Mouse (Mus musculus): Measurements from ENCODE around the gene Kcnmb4. TPM values are rescaled to one million over a fixed set of nuclear protein-coding genes. Genes with fewer than 3 reads are reported as not detected.
A peak's percentile ranks its signal among the peaks of the same experiment; 100 is the strongest.

The Kcnmb4 gene
- polyA plus RNA-seq, 1 experiment from 2014 or later, result 4.6 TPM

- peaks cover 5% of the 10 kb centered on the region; the same call in 1 of the 2 replicates for H3K27me3 ChIP-seq
- peaks cover 22% of the 10 kb centered on the region for H3K4me1 ChIP-seq
- 92% methylated on average over 3 of the region's 3 CpGs for WGBS
Observed at GRCm38 (mm10) chr10:116476559-116476958, 2.9 kb upstream of the Kcnmb4 start.

GRCm38 (mm10) chr10:116475725-116476124 lies 2.0 kb upstream of the Kcnmb4 start:
- peaks cover 22% of the 10 kb centered on the region for H3K4me1 ChIP-seq
- no peak overlapping the region for H3K4me2 ChIP-seq
- peaks cover 5% of the 10 kb centered on the region; the same call in 1 of the 2 replicates for H3K27me3 ChIP-seq
- no peak for ATAC-seq (replicated peaks; ENCODE audit: low FRiP score)
- H3K27ac ChIP-seq, result no peak overlapping the region
- no peak overlapping the region for H3K4me3 ChIP-seq (replicated peaks)
- H3K36me3 ChIP-seq, result 0 out of 2 replicates have a peak, but pooled peaks cover 2% of the 10 kb centered on the region
- WGBS, result 51% methylated on average over 6 of the region's 6 CpGs
- H3K9ac ChIP-seq, result no peak overlapping the region
- H3K9me3 ChIP-seq (replicated peaks), result 0 out of 2 replicates have a peak, but pooled peaks cover 2% of the 10 kb centered on the region

More at GRCm38 (mm10) chr10:116476559-116476958, 2.9 kb upstream of the Kcnmb4 start:
- no peak overlapping the region for H3K9ac ChIP-seq
- no peak overlapping the region for H3K27ac ChIP-seq
- H3K4me2 ChIP-seq, result no peak overlapping the region
- H3K36me3 ChIP-seq, result 0 out of 2 replicates have a peak, but pooled peaks cover 4% of the 10 kb centered on the region
- no peak overlapping the region for H3K4me3 ChIP-seq (replicated peaks)
- ATAC-seq (replicated peaks; ENCODE audit: low FRiP score), result no peak
- H3K9me3 ChIP-seq (replicated peaks), result 0 out of 2 replicates have a peak, but pooled peaks cover 2% of the 10 kb centered on the region

- Histone ChIP-seq H3K36me3 (no peaks in the 10 kb centered on the region), H3K27me3 (peaks cover 5% of the 10 kb centered on the region; the same call in 1 of the 2 replicates), H3K4me1 (peaks cover 22% of the 10 kb centered on the region), H3K9ac (peak overlapping the region; percentile 65), H3K9me3 (replicated peaks) (0 out of 2 replicates have a peak, but pooled peaks cover 2% of the 10 kb centered on the region), H3K4me2 (peak overlapping the region; percentile 94), H3K27ac (0 out of 2 replicates have a peak overlapping the region, but pooled peaks have one; percentile 48), H3K4me3 (replicated peaks) (peak overlapping the region; percentile 62)
- ATAC-seq (replicated peaks; ENCODE audit: low FRiP score), result peak; percentile 76
- under 1% methylated on average over 48 of the region's 78 CpGs for WGBS
Observed at GRCm38 (mm10) chr10:116473071-116473758, 463 bp downstream of the Kcnmb4 start.

- 4% methylated on average over 5 of the region's 5 CpGs for WGBS
- Histone ChIP-seq H3K36me3 (no peaks in the 10 kb centered on the region), H3K4me3 (replicated peaks) (peak overlapping the region; percentile 62), H3K4me2 (peak overlapping the region; percentile 94), H3K4me1 (peaks cover 22% of the 10 kb centered on the region), H3K9me3 (replicated peaks) (0 out of 2 replicates have a peak, but pooled peaks cover 2% of the 10 kb centered on the region), H3K27me3 (peaks cover 5% of the 10 kb centered on the region; the same call in 1 of the 2 replicates), H3K27ac (no peak overlapping the region), H3K9ac (peak overlapping the region; percentile 65)
- 0 out of 2 replicates have a peak, but pooled peaks have one; percentile 2 for ATAC-seq (replicated peaks; ENCODE audit: low FRiP score)
Observed at GRCm38 (mm10) chr10:116472579-116472978, 1.1 kb downstream of the Kcnmb4 start.

- Histone ChIP-seq H3K9ac (no peak overlapping the region), H3K27me3 (peaks cover 5% of the 10 kb centered on the region; the same call in 1 of the 2 replicates), H3K9me3 (replicated peaks) (no peaks in the 10 kb centered on the region), H3K4me1 (peaks cover 22% of the 10 kb centered on the region), H3K4me2 (no peak overlapping the region), H3K4me3 (replicated peaks) (no peak overlapping the region), H3K27ac (no peak overlapping the region), H3K36me3 (no peaks in the 10 kb centered on the region)
- 91% methylated on average over 11 of the region's 11 CpGs for WGBS
- ATAC-seq (replicated peaks; ENCODE audit: low FRiP score), result no peak
Observed at GRCm38 (mm10) chr10:116470306-116470925, 3.3 kb downstream of the Kcnmb4 start.

GRCm38 (mm10) chr10:116468094-116468493 lies 5.6 kb downstream of the Kcnmb4 start:
- 79% methylated on average over 5 of the region's 5 CpGs for WGBS
- Histone ChIP-seq H3K4me1 (peaks cover 9% of the 10 kb centered on the region), H3K27ac (no peak overlapping the region), H3K4me3 (replicated peaks) (no peak overlapping the region), H3K4me2 (no peak overlapping the region), H3K36me3 (no peaks in the 10 kb centered on the region), H3K9me3 (replicated peaks) (0 out of 2 replicates have a peak, but pooled peaks cover 4% of the 10 kb centered on the region), H3K9ac (no peak overlapping the region), H3K27me3 (0 out of 2 replicates have a peak, but pooled peaks cover 5% of the 10 kb centered on the region)
- no peak for ATAC-seq (replicated peaks; ENCODE audit: low FRiP score)

GRCm38 (mm10) chr10:116463753-116464345 lies 9.8 kb downstream of the Kcnmb4 start:
- Histone ChIP-seq H3K4me2 (no peak overlapping the region), H3K36me3 (peaks cover 5% of the 10 kb centered on the region; the same call in 1 of the 2 replicates), H3K27me3 (no peaks in the 10 kb centered on the region), H3K4me3 (replicated peaks) (no peak overlapping the region), H3K9me3 (replicated peaks) (0 out of 2 replicates have a peak, but pooled peaks cover 4% of the 10 kb centered on the region), H3K9ac (no peak overlapping the region), H3K27ac (no peak overlapping the region), H3K4me1 (no peaks in the 10 kb centered on the region)
- ATAC-seq (replicated peaks; ENCODE audit: low FRiP score), result no peak
- WGBS, result 93% methylated on average over 12 of the region's 12 CpGs

- H3K9me3 ChIP-seq (replicated peaks), result 0 out of 2 replicates have a peak, but pooled peaks cover 4% of the 10 kb centered on the region
- H3K27me3 ChIP-seq, result no peaks in the 10 kb centered on the region
- 0 out of 2 replicates have a peak, but pooled peaks have one; percentile 4 for ATAC-seq (replicated peaks; ENCODE audit: low FRiP score)
- H3K27ac ChIP-seq, result peak overlapping the region; percentile 56; the same call in 1 of the 2 replicates
- H3K4me3 ChIP-seq (replicated peaks), result no peak overlapping the region
- whole genome bisulfite sequencing, result 55% methylated on average over 9 of the region's 9 CpGs
- no peak overlapping the region for H3K4me2 ChIP-seq
- H3K36me3 ChIP-seq, result peaks cover 5% of the 10 kb centered on the region; the same call in 1 of the 2 replicates
- H3K9ac ChIP-seq, result no peak overlapping the region
- H3K4me1 ChIP-seq, result no peaks in the 10 kb centered on the region
Observed at GRCm38 (mm10) chr10:116461443-116461842, 12.2 kb downstream of the Kcnmb4 start.

- H3K9ac ChIP-seq, result no peak overlapping the region
- H3K27ac ChIP-seq, result no peak overlapping the region
- no peak overlapping the region for H3K4me3 ChIP-seq (replicated peaks)
- 89% methylated on average over 9 of the region's 9 CpGs for WGBS
- no peak overlapping the region for H3K4me2 ChIP-seq
- ATAC-seq (replicated peaks; ENCODE audit: low FRiP score), result no peak
- H3K4me1 ChIP-seq, result no peaks in the 10 kb centered on the region
- no peaks in the 10 kb centered on the region for H3K27me3 ChIP-seq
- 0 out of 2 replicates have a peak, but pooled peaks cover 2% of the 10 kb centered on the region for H3K9me3 ChIP-seq (replicated peaks)
- H3K36me3 ChIP-seq, result peaks cover 5% of the 10 kb centered on the region; the same call in 1 of the 2 replicates
Observed at GRCm38 (mm10) chr10:116458786-116459185, 14.9 kb downstream of the Kcnmb4 start.

GRCm38 (mm10) chr10:116452771-116453170 lies 20.9 kb downstream of the Kcnmb4 start:
- Histone ChIP-seq H3K4me2 (no peak overlapping the region), H3K9ac (no peak overlapping the region), H3K36me3 (no peaks in the 10 kb centered on the region), H3K4me1 (peaks cover 9% of the 10 kb centered on the region; the same call in 1 of the 2 replicates), H3K9me3 (replicated peaks) (no peaks in the 10 kb centered on the region), H3K4me3 (replicated peaks) (no peak overlapping the region), H3K27me3 (no peaks in the 10 kb centered on the region), H3K27ac (no peak overlapping the region)
- WGBS, result 94% methylated on average over 7 of the region's 7 CpGs
- ATAC-seq (replicated peaks; ENCODE audit: low FRiP score), result no peak

GRCm38 (mm10) chr10:116450621-116451020 lies 23.1 kb downstream of the Kcnmb4 start:
- ATAC-seq (replicated peaks; ENCODE audit: low FRiP score), result peak; percentile 46; the same call in 1 of the 2 replicates
- Histone ChIP-seq H3K27ac (no peak overlapping the region), H3K9me3 (replicated peaks) (no peaks in the 10 kb centered on the region), H3K36me3 (no peaks in the 10 kb centered on the region), H3K9ac (no peak overlapping the region), H3K4me1 (peaks cover 9% of the 10 kb centered on the region; the same call in 1 of the 2 replicates), H3K4me3 (replicated peaks) (no peak overlapping the region), H3K4me2 (no peak overlapping the region), H3K27me3 (no peaks in the 10 kb centered on the region)
- 42% methylated on average over 9 of the region's 9 CpGs for WGBS
